Comparison of ENCODE assay signal across 9 mouse cellular contexts in genomic region chr13:110406152-110406551, GRCm38 (mm10). TPM values are rescaled to one million over a fixed set of nuclear protein-coding genes. Genes with fewer than 3 reads are reported as not detected.
DNase-seq lines count a peak whose midpoint lies in the region; ATAC-seq and TF ChIP-seq lines count a peak whose summit lies in the region.
"Had no signal": no experiment of that assay in that cellular context is flagged by ENCODE, and none has a peak within 500 bp of the region (broad histone marks: within the 10 kb centered on the region; RNA-seq: fewer than 3 reads in every experiment).

No protein-coding gene starts in this region.

- DNase-seq in hindbrain, embryonic 14.5 days (ENCODE audit: low spot score) = no peak
- no peak for DNase-seq in Patski (ENCODE audit: low read depth, low spot score)
- DNase-seq in gastrocnemius, adult 18-20 months (ENCODE audit: low spot score) = peak; percentile 31
- peak; percentile 54 for DNase-seq in kidney, postnatal 10 days
- no peak for DNase-seq in urinary bladder, postnatal 25 days (ENCODE audit: low spot score)
- DNase-seq in adrenal gland, postnatal 14 days = no peak

- H3K4me1 ChIP-seq in hindbrain, embryonic 15.5 days (replicated peaks) = no peaks in the 10 kb centered on the region
- H3K4me1 ChIP-seq in hindbrain, embryonic 14.5 days (replicated peaks; ENCODE audit: control insufficient read depth, insufficient read depth, low read length) = no peaks in the 10 kb centered on the region
- H3K4me1 ChIP-seq: embryonic facial prominence, embryonic 13.5 days had no signal

- POLR2A ChIA-PET in Patski (lab: Charles Lee) = no interaction called here

- in situ Hi-C loops in Patski (cut with MboI; ENCODE audit: low pct_unique_long_range_greater_than_20kb) = no loop called here

- H3K36me3 ChIP-seq in hindbrain, embryonic 15.5 days = peaks cover 8% of the 10 kb centered on the region
- H3K36me3 ChIP-seq in hindbrain, embryonic 14.5 days (replicated peaks; ENCODE audit: control insufficient read depth, insufficient read depth) = peaks cover 5% of the 10 kb centered on the region

- H3K9me3 ChIP-seq in hindbrain, embryonic 15.5 days = no peaks in the 10 kb centered on the region
- no peaks in the 10 kb centered on the region for H3K9me3 ChIP-seq in hindbrain, embryonic 14.5 days (ENCODE audit: control insufficient read depth, low read length)
- H3K9me3 ChIP-seq: embryonic facial prominence, embryonic 13.5 days had no signal

- no peak for TF ChIP-seq CTCF in Patski (IDR thresholded peaks at IDR 0.05)

- CTCF ChIA-PET in Patski (lab: Charles Lee) = interaction anchor here (2.3 kb wide), 1 partner anchor 13 kb away, joined by 5 read pairs; no protein-coding TSS in a partner anchor

- no peaks in the 10 kb centered on the region for H3K27me3 ChIP-seq in hindbrain, embryonic 15.5 days
- no peaks in the 10 kb centered on the region for H3K27me3 ChIP-seq in hindbrain, embryonic 14.5 days (ENCODE audit: control insufficient read depth, insufficient read depth, low read length)
- H3K27me3 ChIP-seq in Patski = no peaks in the 10 kb centered on the region
- H3K27me3 ChIP-seq: embryonic facial prominence, embryonic 13.5 days had no signal

- peak; percentile 48 for ATAC-seq in hindbrain, embryonic 15.5 days (ENCODE audit: low FRiP score, low read depth)
- no peak for ATAC-seq in hindbrain, embryonic 14.5 days (ENCODE audit: low FRiP score)
- peak; percentile 65 for ATAC-seq in Patski
- no peak for ATAC-seq in megakaryocyte-erythroid progenitor cell, adult 5-6 weeks (replicated peaks; ENCODE audit: low FRiP score, low TSS enrichment, poor library complexity, severe bottlenecking)

- 69% methylated on average over 5 of the region's 5 CpGs for WGBS in hindbrain, embryonic 15.5 days
- WGBS in hindbrain, embryonic 14.5 days = 77% methylated on average over 5 of the region's 5 CpGs

- no peak overlapping the region for H3K4me3 ChIP-seq in hindbrain, embryonic 15.5 days
- no peak overlapping the region for H3K4me3 ChIP-seq in hindbrain, embryonic 14.5 days (replicated peaks; ENCODE audit: low read length)
- H3K4me3 ChIP-seq: embryonic facial prominence, embryonic 13.5 days had no signal

- no peak overlapping the region for H3K9ac ChIP-seq in hindbrain, embryonic 15.5 days
- no peak overlapping the region for H3K9ac ChIP-seq in hindbrain, embryonic 14.5 days
- H3K9ac ChIP-seq: embryonic facial prominence, embryonic 13.5 days had no signal

- no peak overlapping the region for H3K27ac ChIP-seq in hindbrain, embryonic 15.5 days (replicated peaks)
- no peak overlapping the region for H3K27ac ChIP-seq in hindbrain, embryonic 14.5 days
- H3K27ac ChIP-seq: embryonic facial prominence, embryonic 13.5 days had no signal

- H3K4me2 ChIP-seq in hindbrain, embryonic 15.5 days = no peak overlapping the region
- no peak overlapping the region for H3K4me2 ChIP-seq in hindbrain, embryonic 14.5 days (replicated peaks)
- H3K4me2 ChIP-seq: embryonic facial prominence, embryonic 13.5 days had no signal

RNA-seq across cellular contexts. Expression of gene Plk2, which starts 11.3 kb away (rescaled TPM):
- 113 and 123 TPM in 2 replicates for polyA plus RNA-seq in hindbrain, embryonic 15.5 days (2015; fragmentation: Nextera tagmentation; extraction: Ambion mirVana)
- polyA plus RNA-seq in hindbrain, embryonic 14.5 days (2014; fragmentation: Nextera tagmentation; extraction: Ambion mirVana) = 142 and 150 TPM in 2 replicates
- polyA plus RNA-seq in Patski (2021) = 104 TPM
- total RNA-seq in gastrocnemius, adult 18-20 months (2021) = 1 to 10 TPM; 2.4 to 6.0 TPM
- 0.52 and 0.62 TPM in 2 replicates for total RNA-seq in megakaryocyte-erythroid progenitor cell, adult 5-6 weeks (2014; fragmentation: Nextera tagmentation)
- 3.6 and 5.3 TPM in 2 replicates for total RNA-seq in megakaryocyte-erythroid progenitor cell, adult 5-6 weeks (2017)
- 30.9 and 37.3 TPM in 2 replicates for total RNA-seq in adrenal gland, postnatal 14 days (2021)

RNA-seq across cellular contexts. Expression of gene Gapt, which starts 49.2 kb away (rescaled TPM):
- 0.12 TPM in 1 of 2 replicates, not detected in the other for polyA plus RNA-seq in hindbrain, embryonic 15.5 days (2015; fragmentation: Nextera tagmentation; extraction: Ambion mirVana)
- 0.09 TPM in 1 of 2 replicates, not detected in the other for polyA plus RNA-seq in hindbrain, embryonic 14.5 days (2014; fragmentation: Nextera tagmentation; extraction: Ambion mirVana)
- polyA plus RNA-seq in Patski (2021) = not detected
- under 1 TPM in 1 of 2 experiments, not detected in 1; 0.11 TPM for total RNA-seq in gastrocnemius, adult 18-20 months (2021)
- 0.31 TPM in 1 of 2 replicates, not detected in the other for total RNA-seq in megakaryocyte-erythroid progenitor cell, adult 5-6 weeks (2014; fragmentation: Nextera tagmentation)
- total RNA-seq in megakaryocyte-erythroid progenitor cell, adult 5-6 weeks (2017) = 0.85 and 1.2 TPM in 2 replicates
- 0.23 and 0.26 TPM in 2 replicates for total RNA-seq in adrenal gland, postnatal 14 days (2021)

Comparison
In these comparisons a context has a peak if more than half of its experiments do, and no peak if none do; other contexts are left out.
1. ATAC-seq: peak in hindbrain, embryonic 15.5 days (single experiment) and Patski (single experiment); none in hindbrain, embryonic 14.5 days (single experiment) and megakaryocyte-erythroid progenitor cell, adult 5-6 weeks (single experiment).
2. DNase-seq: peak in gastrocnemius, adult 18-20 months (single experiment) and kidney, postnatal 10 days (single experiment); none in hindbrain, embryonic 14.5 days (single experiment), Patski (single experiment), urinary bladder, postnatal 25 days (single experiment) and adrenal gland, postnatal 14 days (single experiment).